Mouse (Mus musculus) ES-Bruce4 (cell line): ENCODE measurements at regions not wholly inside any gene's neighbourhood (a gene's known extent, or its start where the extent isn't known, plus 50 kb on each side); places are given as distances from the start of the nearest gene placed in this dataset.

Experiments
- CTCF ChIP-seq: IDR thresholded peaks from one replicate; pipeline ENCODE4 v1.8.1; 2011; ENCODE audit warnings: low read depth, low read length
- EP300 ChIP-seq: IDR thresholded peaks from 2 replicates; pipeline ENCODE4 v1.6.1; 2011; ENCODE audit warnings: low read depth, low read length; ENCODE audit not compliant: insufficient read depth

GRCm38 (mm10) chr6:117790581-117790980, 50.4 kb upstream of the Zfp637 start:
- TF ChIP-seq CTCF (no peak), EP300 (no peak)
